Mouse (Mus musculus): ENCODE data around the gene Txnrd3. TPM values are rescaled to one million over a fixed set of nuclear protein-coding genes. Genes with fewer than 3 reads are reported as not detected.

The Txnrd3 gene
- 21.1 and 23.5 TPM in 2 replicates for polyA plus RNA-seq (2015; fragmentation: Nextera tagmentation; extraction: Ambion mirVana)

DNA sequence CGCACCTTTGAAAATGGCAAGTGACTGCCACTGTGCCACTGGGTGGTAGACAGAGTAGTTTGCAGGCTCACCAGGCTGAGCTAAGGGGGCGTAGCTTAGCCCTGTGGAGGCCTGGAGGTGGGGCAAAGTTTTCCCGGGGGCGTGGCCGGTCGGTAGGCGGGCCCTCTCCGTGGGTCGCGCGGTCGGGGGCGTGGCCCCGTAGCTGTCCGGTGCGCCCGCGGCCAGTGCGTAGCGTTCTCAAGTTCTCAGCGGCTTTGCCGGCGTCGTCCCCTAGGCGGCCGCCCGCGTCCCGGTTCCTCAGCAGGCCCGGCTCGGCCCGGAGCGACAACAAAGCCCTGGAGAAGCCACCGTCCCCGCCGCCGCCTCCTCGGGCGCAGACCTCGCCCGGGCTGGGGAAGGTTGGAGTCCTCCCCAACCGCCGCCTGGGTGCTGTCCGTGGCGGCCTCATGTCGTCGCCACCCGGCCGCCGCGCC lies at the start of gene Txnrd3:
TSS of gene Txnrd3 (plus strand) at position 191 of the 473 bp plus-strand sequence.
- peak; percentile 88 for DNase-seq (ENCODE audit: low spot score)

DNA sequence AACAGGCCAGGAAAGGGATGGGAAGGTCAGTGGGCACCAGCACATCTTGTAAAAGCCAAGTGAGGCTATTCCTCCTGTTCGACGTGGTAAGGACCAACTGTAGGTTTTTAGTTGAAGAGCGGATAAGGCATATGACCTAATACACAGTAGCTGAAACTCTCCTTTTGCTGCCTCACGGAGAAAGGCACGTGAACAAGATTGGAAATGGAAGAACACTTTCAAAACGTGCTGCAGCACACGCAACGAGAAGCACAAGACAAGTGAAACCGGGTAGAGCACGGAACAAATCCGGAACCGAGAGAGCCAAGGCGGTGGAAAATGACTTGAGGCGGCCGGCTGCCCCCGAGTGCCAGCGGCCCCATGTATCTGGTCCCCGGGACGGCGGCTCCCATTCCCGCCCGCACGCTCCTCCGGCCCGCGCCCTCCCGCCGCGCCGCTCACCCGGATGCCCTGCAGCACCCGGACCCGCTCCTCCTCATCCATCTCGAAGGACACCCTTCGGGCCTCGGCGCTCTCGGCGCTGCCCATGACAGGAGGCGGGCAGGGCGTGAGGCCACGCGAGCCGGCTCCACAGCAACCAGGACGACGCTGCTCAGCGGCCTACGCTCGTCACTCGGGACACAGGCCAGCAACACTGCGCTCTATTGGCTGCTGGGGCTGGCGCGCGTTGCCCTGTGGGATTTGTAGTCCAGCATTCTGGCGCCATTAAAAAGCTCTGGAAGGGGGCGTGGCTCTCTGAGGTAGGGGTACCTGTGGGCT lies 48.6 kb upstream of the Txnrd3 start, which contains the start of gene Chchd6:
TSS of gene Chchd6 (minus strand) at position 635 of the 759 bp plus-strand sequence.
- DNase-seq (ENCODE audit: low spot score), result peak; percentile 90

DNA sequence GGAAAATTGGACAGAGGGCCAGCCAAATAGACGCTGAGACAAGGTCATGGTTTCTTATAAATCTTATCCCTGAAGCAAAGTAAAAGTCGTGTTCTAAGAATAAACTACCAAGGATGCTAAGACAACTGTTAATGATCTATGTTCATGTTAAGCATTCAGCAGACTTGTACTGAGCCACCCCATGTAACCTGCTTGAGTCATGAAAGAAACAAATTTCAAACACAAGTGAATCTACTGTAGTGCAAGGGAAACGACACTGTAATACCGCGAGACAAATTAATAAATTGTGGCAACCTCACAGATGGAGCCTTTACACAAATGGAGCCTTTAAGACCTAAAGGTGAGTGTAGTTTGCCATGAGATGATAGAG lies 48.0 kb upstream of the Txnrd3 start:
- no peak for DNase-seq (ENCODE audit: low spot score)

DNA sequence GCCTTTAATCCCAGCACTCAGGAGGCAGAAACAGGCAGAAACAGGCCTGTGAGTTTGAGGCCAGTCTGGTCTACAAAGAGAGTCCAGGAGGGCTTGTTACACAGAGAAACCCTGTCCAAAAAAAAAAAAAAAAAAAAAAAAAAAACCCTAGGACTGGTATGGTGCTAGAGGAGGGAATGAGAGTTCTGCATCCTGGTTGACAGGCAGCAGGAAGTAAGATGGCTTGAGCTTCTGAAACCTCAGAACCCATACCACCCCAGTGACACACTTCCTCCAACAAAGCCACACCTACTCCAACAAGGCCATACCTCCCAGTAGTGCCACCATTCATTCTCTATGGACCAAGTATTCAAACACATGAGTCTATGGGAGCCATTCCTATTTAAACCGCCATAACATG lies 47.3 kb upstream of the Txnrd3 start:
- no peak for DNase-seq (ENCODE audit: low spot score)

DNA sequence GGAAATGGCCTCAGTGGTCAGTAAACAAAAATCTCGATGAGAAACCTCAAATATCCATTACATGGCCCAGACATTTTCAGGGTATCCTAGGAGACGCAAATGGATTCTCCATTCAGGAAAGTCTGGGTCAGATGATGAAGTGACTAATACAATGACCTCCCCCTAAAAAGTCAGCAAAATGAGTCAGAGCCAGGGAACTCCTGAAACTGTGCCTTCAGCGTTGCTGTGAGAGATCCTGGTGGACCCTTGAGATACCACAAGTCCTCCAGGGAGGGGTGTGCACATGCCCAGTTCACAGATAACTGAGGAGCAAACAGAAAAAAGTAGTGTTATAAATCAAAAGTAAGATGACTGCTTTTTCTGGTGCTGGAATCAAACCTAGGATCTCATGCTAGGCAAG lies 37.7 kb upstream of the Txnrd3 start:
- DNase-seq (ENCODE audit: low spot score), result no peak

DNA sequence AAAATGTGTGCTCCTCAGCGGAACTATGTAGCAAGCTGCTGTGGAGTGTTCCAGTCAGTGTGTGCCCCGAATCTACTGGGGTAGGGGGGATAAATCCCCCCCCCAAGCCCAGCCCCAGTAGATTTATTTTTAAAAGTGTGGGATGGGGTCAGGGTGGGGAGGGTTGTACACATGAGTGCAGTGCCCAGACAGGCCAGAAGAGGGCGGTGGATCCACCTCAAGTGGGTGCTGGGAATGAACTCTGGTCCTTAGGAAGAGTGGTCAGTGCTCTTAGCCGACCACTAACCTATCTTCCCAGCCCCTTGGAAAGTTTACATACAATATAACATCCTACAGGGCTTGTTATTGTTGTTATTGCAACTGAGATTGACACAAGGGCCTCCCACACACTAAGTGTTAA lies 35.8 kb upstream of the Txnrd3 start:
- no peak for DNase-seq (ENCODE audit: low spot score)

DNA sequence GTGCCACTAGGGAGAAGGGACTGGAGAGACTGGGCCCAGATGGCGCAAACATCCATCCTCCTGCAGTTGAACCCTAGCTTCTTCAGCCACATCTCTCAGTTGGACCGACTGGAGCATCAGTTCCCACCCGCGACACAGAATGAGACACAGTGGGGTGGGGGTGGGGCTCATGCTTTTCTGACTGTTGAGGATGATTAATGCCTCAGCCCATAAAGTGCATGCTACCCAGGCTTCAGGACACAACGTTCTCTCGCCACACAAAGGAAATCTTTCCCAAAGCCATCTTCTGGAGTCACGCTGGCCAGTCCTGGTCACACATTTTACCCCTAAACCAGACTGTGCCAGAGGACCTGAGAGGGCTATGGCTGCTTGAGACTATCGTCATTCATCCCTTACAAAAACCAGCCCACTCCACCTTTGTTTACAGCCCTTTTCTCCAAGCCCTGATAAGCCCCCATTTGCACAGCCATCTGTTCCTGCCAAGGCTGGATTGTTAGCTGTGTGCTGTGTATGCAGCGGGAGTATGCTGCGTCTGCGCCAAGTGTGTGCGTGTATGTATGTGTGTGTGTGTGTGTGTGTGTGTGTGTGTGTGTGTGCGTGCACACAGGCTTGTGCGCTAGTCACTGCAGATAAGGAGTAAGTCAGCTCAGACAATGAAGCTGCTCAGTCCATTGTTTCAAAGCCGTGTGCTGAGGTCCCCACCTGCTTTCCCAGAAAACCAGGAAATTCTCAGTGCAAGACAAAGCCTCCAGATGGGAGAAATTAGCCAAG lies 30.3 kb upstream of the Txnrd3 start:
- DNase-seq (ENCODE audit: low spot score), result no peak

DNA sequence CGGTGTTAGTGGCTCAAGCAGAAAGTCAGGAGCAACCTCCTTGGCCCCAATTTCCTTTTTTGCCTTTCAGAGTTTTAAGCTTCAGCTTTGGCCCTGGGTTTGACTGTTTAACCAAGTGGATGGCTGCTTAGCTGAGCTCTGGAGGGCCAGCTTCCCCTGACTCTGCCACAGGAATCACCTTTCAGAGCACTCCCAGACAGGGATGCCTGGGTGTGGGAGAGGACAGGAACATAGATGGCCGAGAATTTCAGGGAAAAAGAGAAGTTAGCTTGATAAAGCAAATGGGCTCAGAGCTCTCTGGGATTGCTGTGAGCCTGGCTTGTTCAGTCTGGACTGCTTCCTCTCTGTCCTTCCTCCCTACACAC lies 29.7 kb upstream of the Txnrd3 start:
- no peak for DNase-seq (ENCODE audit: low spot score)

DNA sequence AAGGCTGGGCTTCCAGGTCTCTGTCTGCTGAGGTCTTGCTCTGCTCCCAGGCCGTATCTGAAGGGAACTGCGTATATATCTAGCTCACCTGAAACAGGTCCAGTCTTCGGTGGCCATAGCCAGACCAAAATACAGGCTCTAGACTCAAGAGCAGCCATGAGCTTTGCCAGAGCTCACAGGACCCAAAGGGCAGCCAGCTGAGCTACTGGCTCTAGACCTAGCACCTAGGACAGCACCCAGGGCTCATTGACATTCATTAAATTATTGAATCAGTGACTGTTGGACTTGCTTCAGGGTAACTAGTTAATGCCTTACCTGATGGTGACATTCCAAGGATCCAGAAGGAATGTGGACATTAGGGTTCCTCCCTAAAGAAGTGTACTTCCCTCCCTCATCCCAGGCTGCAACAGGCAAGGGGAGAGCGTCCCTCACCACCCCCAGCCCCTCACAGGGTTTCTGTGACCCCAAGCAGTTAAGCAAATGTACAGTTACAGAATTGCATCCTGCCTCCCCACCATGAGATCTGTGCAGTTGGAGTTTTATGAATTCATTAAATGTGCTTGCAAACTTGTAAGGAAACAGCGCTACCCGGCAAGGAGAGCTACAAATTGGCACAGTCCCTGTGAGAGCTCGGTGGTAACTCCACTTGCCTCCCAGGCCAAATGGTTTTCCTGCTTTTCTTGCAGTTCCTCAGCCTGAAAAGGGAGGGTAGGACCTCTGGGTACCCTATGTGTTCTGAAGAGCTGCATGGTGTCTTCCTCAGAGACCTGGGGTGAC lies 29.0 kb upstream of the Txnrd3 start:
- no peak for DNase-seq (ENCODE audit: low spot score)

DNA sequence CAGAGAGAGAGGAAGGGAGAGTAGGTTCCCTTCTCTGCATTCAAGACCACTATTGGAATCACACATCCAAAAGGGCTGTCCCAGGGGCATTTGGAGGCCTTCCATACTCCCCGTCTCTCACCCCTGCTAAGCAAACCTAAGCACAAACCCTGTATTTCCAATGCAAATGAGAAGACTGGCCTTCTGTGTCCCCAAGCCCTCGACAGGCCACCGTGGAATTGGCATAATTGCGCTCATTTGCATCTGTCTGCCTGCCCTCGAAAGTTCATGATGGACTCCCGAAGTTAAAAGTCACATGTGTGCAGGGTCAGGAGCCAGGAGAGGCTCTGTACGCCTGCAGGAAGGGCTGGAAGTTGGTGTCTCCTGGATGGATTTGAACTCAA lies 28.4 kb upstream of the Txnrd3 start:
- DNase-seq (ENCODE audit: low spot score), result no peak

DNA sequence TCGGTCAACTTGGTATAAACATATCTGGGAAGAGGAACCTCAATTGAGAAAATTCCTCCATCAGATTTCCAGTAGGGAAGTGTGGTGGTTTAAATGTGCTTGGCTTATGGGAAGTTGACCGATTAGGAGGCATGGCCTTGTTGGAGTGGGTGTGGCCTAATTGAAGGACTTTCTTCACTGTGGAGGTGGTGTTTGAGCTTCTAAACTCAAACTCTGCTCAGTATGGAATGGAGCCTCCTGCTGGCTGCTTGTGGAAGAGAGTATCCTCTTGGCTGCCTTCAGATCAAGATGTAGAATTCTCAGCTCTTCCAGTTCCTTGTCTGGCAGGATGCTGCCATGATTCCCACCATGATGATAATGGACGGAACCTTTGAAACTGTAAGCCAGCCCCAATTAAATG lies 21.1 kb upstream of the Txnrd3 start:
- DNase-seq (ENCODE audit: low spot score), result no peak

DNA sequence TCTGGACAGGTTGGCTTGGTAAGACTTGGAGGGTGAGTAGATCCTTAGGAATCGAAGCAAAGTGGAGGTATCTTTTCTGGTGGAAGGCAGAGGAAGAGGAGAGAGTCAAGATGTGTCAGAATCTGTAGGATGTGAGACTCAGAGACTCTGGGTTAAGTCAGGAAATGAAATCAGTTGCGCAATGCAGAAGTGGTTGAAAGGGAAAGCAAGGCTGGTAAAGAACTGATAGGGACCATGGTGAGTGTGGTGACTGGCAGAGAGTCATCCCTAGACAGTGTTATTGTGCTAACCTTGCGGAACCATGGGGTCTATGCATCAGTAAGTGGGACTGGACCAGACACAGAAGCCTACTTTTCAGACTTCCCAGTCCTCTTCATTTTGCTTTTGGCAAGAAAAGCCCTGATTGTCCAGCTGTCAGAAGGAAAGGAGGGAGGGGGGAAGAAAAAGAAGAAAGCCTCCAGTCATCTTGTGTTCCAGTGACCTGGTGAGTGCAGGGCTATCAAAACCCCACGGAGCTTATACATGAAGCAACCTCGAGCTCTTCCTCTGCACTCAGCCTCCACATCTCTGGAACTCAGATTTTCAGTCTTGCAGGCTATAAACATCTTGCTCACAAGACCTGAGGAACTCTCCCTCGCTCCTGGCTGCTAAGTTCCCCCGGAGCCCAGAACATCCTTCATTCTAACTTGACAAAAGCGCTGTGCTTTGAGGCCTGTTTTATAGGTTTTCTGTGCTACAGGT lies 15.6 kb upstream of the Txnrd3 start:
- DNase-seq (ENCODE audit: low spot score), result no peak

DNA sequence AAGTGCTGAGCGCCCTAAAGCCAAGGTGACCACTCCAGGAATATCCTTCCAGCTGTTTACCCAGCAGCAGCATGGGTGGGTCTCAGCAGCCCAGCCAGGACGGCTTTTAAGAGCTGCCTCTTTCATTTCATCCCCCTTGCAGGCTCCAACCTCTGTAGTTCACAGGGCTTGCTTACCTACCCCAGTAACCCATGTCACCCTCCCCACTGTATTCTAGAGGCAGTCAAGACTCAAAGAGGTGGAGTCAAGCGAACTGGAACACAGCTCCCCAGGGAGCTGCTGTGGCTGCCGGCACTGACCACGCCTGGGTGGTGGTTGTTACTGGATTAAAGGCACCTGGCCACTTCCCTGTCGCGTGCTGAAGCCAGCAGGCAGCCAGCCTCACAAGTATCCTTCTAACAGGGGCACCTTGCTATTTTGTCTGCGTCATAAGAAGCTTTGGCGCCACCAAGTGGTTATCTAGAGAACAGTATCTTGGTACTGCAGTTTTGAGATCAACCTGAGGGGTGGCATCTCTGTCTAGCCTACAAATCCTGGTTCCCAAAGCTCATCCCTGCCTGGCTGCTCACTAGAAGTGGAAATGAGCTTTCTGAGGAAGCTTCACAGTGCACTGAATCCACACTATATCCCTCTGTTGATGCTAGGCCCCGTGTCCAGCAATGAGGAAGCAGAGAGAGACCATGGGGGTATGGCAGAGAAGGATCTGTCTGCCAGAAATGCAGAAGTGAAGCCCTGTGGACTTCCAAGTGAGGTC lies 11.8 kb upstream of the Txnrd3 start:
- peak; percentile 79 for DNase-seq (ENCODE audit: low spot score)

DNA sequence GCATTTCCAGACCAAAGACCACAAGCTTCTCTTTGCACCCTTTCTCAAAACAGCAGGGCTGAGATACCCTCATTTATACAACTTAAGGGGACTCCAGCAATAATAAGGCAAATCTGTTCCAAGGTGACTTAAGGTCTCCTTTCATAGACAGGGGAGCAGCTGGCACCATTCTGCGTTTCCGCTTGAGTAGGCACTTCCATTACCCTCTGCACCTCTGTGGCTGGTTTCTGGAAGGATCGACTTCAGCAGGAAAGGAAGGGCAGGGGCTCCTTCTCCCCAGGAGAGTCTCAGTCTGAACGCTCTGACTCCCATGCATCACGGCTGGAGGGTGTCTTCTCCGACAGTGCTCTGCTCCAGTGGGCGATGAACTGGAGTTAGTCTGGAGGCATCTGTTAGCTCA lies 10.7 kb upstream of the Txnrd3 start:
- DNase-seq (ENCODE audit: low spot score), result no peak

DNA sequence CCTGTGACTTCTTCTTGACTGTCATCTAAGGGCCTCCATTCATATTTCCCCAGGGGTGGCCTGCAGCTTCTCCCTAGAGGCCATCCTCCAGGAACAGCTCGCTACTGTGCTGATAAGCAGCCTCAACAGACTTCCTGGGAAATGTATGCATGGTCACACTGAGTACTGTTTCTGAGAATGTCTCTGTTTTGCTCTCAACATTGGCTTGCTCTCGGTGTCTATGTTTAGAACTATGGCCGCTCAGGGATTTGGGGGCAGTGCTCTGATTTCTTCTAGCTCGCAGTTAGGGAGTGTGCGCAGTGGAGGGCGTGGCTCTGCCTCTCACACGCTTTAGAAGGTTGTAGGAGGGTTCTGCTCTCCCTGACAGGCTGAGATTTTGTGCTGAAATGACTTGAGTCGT lies 9.4 kb upstream of the Txnrd3 start:
- DNase-seq (ENCODE audit: low spot score), result no peak

DNA sequence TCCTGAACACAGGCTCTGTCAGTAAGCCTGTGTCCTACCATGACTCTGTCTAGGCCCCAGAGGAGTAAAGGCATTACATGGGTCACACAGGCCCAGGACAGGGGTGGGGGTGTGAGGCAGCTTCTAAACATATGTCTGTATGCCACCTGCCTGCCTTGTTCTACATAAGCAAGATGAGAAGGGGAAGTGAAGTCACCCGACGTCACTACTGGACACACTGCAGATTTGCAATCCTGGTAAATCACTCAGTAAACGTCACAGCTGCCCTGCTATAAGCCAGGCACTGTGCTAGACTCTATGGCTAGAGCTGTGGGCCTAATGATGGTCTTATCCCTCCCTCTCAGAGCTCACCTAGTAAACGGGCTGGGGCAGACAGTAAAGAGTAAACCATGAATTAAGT lies 5.8 kb upstream of the Txnrd3 start:
- no peak for DNase-seq (ENCODE audit: low spot score)

DNA sequence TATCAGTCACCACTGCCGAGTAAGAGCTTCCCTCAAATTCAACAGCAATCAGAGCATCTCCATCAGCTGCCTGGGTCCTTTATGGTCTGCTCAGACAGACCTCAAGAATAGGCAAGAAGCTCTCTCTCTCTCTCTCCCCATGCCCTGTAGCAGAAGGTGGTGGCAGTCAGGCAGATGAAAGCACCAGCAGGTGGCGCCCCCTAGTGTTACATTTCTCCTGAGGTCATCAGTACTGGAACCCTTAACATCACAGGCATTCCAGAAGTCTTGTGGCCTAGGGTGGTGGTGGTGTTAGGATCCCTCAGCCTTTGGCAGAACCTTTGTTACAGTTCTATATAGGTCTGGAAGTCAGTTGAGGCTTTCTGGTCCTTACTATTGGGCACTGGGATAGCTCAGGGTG lies 4.8 kb upstream of the Txnrd3 start:
- peak; percentile 28 for DNase-seq (ENCODE audit: low spot score)

DNA sequence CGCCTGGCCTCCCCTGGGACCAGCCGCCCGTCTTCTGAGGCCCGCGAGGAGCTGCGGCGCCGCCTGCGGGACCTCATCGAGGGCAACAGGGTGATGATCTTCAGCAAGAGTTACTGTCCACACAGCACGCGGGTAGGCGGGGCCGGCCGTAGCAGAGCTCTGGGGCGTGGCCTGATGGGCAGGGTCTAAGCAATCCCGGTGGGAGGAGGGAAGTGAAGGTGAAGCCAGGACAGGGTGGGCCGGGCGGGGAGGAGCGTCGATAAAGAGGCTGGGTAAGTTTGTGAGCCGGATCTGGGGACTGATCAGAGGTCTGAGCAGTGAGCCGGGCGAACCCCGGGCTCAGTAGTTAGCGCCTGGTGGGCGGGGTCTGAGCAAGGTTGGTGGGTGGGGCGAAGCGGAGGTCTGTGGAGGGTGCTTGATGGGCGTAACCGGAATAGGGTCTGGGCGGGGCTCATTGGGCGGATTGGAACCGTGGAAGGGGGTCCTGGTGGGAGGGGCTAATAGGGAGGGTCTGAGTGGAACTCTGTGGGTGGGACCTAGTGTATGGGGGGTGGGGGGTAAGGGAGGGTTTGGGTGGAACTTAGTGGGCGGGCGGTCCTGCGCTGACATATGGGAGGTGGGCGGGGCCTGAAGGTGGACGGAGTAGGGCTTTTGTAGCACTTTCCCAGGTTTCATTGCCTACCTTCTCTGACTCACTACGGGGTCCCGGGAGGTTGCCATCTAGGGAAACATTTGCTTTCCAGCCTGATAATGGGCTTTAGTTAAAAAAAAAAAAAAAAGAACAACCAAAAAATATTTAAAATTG lies 685 bp downstream of the Txnrd3 start:
- DNase-seq (ENCODE audit: low spot score), result peak; percentile 85

DNA sequence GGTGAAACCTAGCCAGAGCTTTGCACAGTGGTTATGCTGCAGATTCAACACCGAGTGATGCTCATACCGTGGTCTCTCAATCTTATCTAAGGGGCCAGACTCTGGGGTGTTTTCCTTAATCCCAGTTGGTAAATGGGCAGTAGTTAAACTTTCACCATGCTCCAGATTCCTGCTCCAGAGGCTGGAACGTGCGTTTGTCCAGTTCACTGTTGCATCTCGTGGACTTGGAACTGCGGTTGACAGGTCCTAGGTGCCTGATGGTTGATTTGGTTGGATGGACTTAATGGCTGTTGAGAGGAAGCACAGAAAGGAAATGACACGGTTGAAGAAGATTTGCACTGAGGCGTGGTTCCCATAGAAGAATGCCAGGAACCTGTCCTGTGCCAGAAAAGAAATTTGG lies 6.1 kb downstream of the Txnrd3 start:
- no peak for DNase-seq (ENCODE audit: low spot score)

DNA sequence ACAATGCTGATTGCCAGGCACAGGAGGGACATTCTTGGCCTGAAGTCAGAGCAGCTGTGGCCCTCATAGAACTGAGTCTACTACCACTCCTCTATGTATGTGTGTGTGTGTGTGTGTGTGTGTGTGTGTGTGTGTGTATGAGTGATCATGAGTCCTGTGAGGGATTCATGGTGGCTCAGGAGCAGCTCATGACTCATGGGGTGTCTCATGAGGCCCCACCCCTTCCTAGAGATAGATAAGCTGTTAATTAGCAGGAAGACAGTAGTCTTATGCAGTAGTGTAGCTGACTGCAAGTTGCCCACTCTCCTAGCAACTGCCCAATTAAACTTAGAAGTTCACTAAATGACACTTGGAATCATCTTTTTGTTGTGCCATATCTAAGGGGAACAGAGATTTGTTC lies 8.0 kb downstream of the Txnrd3 start:
- DNase-seq (ENCODE audit: low spot score), result no peak
